Mouse (Mus musculus): ENCODE measurements at regions not wholly inside any gene's neighbourhood (a gene's known extent, or its start where the extent isn't known, plus 50 kb on each side); places are given as distances from the start of the nearest gene placed in this dataset.

GRCm38 (mm10) chr1:193564225-193564624, 194.1 kb upstream of the Camk1g start:
- TF ChIP-seq POLR2A (IDR thresholded peaks at IDR 0.05; ENCODE audit: low read depth, low read length) (no peak), CTCF (IDR thresholded peaks at IDR 0.05; ENCODE audit: extremely low read depth, insufficient read depth, insufficient read length, insufficient replicate concordance) (no peak)
